Mouse (Mus musculus) adrenal gland, adult 2 months (tissue): ENCODE measurements at regions not wholly inside any gene's neighbourhood (a gene's known extent, or its start where the extent isn't known, plus 50 kb on each side); places are given as distances from the start of the nearest gene placed in this dataset.
"Not testable (repeated sequence)": the region's sequence is repeated elsewhere in the genome, so short reads cannot be mapped to it uniquely, and the experiment has no call there.

Experiments used
- DNase-seq: peaks from one replicate; pipeline ENCODE4 v3.0.0; 2021

GRCm38 (mm10) chr8:90046779-90047178 lies 301.4 kb downstream of the Tox3 start:
- DNase-seq = no peak

GRCm38 (mm10) chr8:90036436-90036835 lies 311.7 kb downstream of the Tox3 start:
- DNase-seq = no peak

- no peak for DNase-seq
Measured at GRCm38 (mm10) chr8:90032572-90032971, 315.6 kb downstream of the Tox3 start.

GRCm38 (mm10) chr8:90031220-90031619 lies 316.9 kb downstream of the Tox3 start:
- no peak for DNase-seq

- not testable (repeated sequence) for DNase-seq
Measured at GRCm38 (mm10) chr8:90017958-90018357, 330.2 kb downstream of the Tox3 start.

GRCm38 (mm10) chr8:90013755-90014154 lies 334.4 kb downstream of the Tox3 start:
- no peak for DNase-seq

GRCm38 (mm10) chr8:90011682-90012409 lies 336.3 kb downstream of the Tox3 start:
- DNase-seq = peak; percentile 10

- DNase-seq = no peak
Measured at GRCm38 (mm10) chr8:90009431-90009830, 338.7 kb downstream of the Tox3 start.

GRCm38 (mm10) chr8:90000899-90001640 lies 347.1 kb downstream of the Tox3 start:
- DNase-seq = peak; percentile 65

GRCm38 (mm10) chr8:89993743-89994142 lies 354.4 kb downstream of the Tox3 start:
- DNase-seq = no peak

GRCm38 (mm10) chr8:89983859-89984258 lies 364.3 kb downstream of the Tox3 start:
- DNase-seq = no peak

GRCm38 (mm10) chr8:89982551-89982950 lies 365.6 kb downstream of the Tox3 start:
- no peak for DNase-seq

GRCm38 (mm10) chr8:89981320-89981719 lies 366.8 kb downstream of the Tox3 start:
- no peak for DNase-seq

GRCm38 (mm10) chr8:89980441-89980840 lies 367.7 kb downstream of the Tox3 start:
- DNase-seq = no peak

- DNase-seq = no peak
Measured at GRCm38 (mm10) chr8:89962799-89963198, 385.3 kb downstream of the Tox3 start.

GRCm38 (mm10) chr8:89957486-89957885 lies 390.7 kb downstream of the Tox3 start:
- DNase-seq = no peak

- DNase-seq = no peak
Measured at GRCm38 (mm10) chr8:89956482-89957020, 391.6 kb downstream of the Tox3 start.

- DNase-seq = no peak
Measured at GRCm38 (mm10) chr8:89938836-89939235, 409.3 kb downstream of the Tox3 start.

- no peak for DNase-seq
Measured at GRCm38 (mm10) chr8:89934521-89934920, 413.6 kb downstream of the Tox3 start.

- DNase-seq = no peak
Measured at GRCm38 (mm10) chr8:89926666-89927232, 421.4 kb downstream of the Tox3 start.

- peak; percentile 5 for DNase-seq
Measured at GRCm38 (mm10) chr8:89924697-89925096, 423.4 kb downstream of the Tox3 start.

- no peak for DNase-seq
Measured at GRCm38 (mm10) chr8:89914076-89914475, 434.1 kb downstream of the Tox3 start.

GRCm38 (mm10) chr8:89906200-89906599 lies 441.9 kb downstream of the Tox3 start:
- no peak for DNase-seq
